25 mouse cellular contexts compared by ENCODE assay signal in the genomic region with DNA sequence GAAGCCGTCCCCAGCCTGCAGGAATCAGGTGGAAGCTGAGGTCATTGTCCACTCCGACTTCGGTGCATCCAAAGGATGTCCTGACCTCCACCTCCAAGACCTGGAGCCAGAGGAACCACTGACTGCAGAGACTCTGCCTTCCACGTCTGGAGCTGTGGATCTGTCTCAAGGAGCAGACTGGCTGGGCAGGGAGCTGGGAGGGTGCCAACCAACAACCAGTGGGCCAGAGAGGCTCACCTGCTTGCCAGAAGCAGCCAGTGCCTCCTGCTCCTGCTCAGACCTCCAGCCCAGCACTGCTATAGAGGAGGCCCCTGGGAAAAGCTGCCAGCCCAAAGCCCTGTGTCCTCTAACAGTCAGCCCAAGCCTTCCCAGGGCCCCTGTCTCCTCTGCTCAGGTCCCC. TPM values are rescaled to one million over a fixed set of nuclear protein-coding genes. Genes with fewer than 3 reads are reported as not detected.
DNase-seq lines count a peak whose midpoint lies in the region; ATAC-seq and TF ChIP-seq lines count a peak whose summit lies in the region.
"Had no signal": no experiment of that assay in that cellular context is flagged by ENCODE, and none has a peak within 500 bp of the region (broad histone marks: within the 10 kb centered on the region; RNA-seq: fewer than 3 reads in every experiment).

No protein-coding gene starts in this region.

- H3K27me3 ChIP-seq in cerebellum, adult 2 months (ENCODE audit: control insufficient read depth, insufficient read depth, low read length): no peaks in the 10 kb centered on the region; the same call in 1 of the 2 replicates
- H3K27me3 ChIP-seq in forebrain, embryonic 13.5 days: peaks cover 10% of the 10 kb centered on the region; the same call in 1 of the 2 replicates
- H3K27me3 ChIP-seq in forebrain, embryonic 14.5 days (replicated peaks; ENCODE audit: control insufficient read depth, insufficient read depth, low read length): no peaks in the 10 kb centered on the region
- H3K27me3 ChIP-seq in midbrain, embryonic 10.5 days (ENCODE audit: low read depth, poor library complexity, severe bottlenecking): peaks cover 48% of the 10 kb centered on the region
- H3K27me3 ChIP-seq in midbrain, embryonic 13.5 days: peaks cover 31% of the 10 kb centered on the region
- H3K27me3 ChIP-seq in limb, embryonic 10.5 days (ENCODE audit: low read depth, poor library complexity, severe bottlenecking): peaks cover 4% of the 10 kb centered on the region; the same call in 1 of the 2 replicates
- H3K27me3 ChIP-seq: forebrain, embryonic 15.5 days; hindbrain, embryonic 15.5 days had no signal

- WGBS in cerebellum, adult 2 months: 69% methylated on average over 4 of the region's 4 CpGs
- 78% methylated on average over 4 of the region's 4 CpGs for WGBS in forebrain, embryonic 13.5 days
- WGBS in forebrain, embryonic 14.5 days: 72% methylated on average over 4 of the region's 4 CpGs
- 76% methylated on average over 4 of the region's 4 CpGs for WGBS in midbrain, embryonic 10.5 days
- 80% methylated on average over 4 of the region's 4 CpGs for WGBS in midbrain, embryonic 13.5 days
- WGBS in limb, embryonic 10.5 days: 82% methylated on average over 4 of the region's 4 CpGs

- no peak for TF ChIP-seq POLR2A in cerebellum, adult 2 months (IDR thresholded peaks at IDR 0.05; ENCODE audit: borderline replicate concordance, insufficient read depth, low read length)

- no peaks in the 10 kb centered on the region for H3K9me3 ChIP-seq in forebrain, embryonic 13.5 days (replicated peaks)
- no peaks in the 10 kb centered on the region for H3K9me3 ChIP-seq in forebrain, embryonic 14.5 days (replicated peaks; ENCODE audit: control insufficient read depth, low read length)
- no peaks in the 10 kb centered on the region for H3K9me3 ChIP-seq in midbrain, embryonic 10.5 days (replicated peaks)
- no peaks in the 10 kb centered on the region for H3K9me3 ChIP-seq in midbrain, embryonic 13.5 days
- H3K9me3 ChIP-seq in limb, embryonic 10.5 days (replicated peaks): no peaks in the 10 kb centered on the region
- H3K9me3 ChIP-seq: forebrain, embryonic 15.5 days; G1E; heart, embryonic 10.5 days; heart, embryonic 13.5 days; hindbrain, embryonic 15.5 days had no signal

- DNase-seq in cerebellum, postnatal 14 days: peak; percentile 34 to 52
- no peak for DNase-seq in cerebellum, adult 2 months
- no peak for DNase-seq in forebrain, embryonic 14.5 days (ENCODE audit: low spot score)
- DNase-seq in midbrain, embryonic 10.5 days (ENCODE audit: low spot score): no peak
- DNase-seq in limb, embryonic 10.5 days (ENCODE audit: low spot score): no peak
- DNase-seq: adrenal gland, adult 2 months; adrenal gland, postnatal 14 days; B cell, adult 2 months; cerebellum, adult 11 months; cerebellum, adult 8-10 months; embryo, embryonic 11 days; gastrocnemius, postnatal 10 days; gastrocnemius, postnatal 36 days; heart, adult 2 months; heart, postnatal 14 days; heart, postnatal 4 days; kidney, adult 2 months had no signal

- TF ChIP-seq CTCF in cerebellum, adult 2 months (IDR thresholded peaks at IDR 0.05; ENCODE audit: borderline replicate concordance, insufficient read depth, low read depth, low read length): no peak

- H3K9ac ChIP-seq in forebrain, embryonic 13.5 days: peak overlapping the region; percentile 21; the same call in 1 of the 2 replicates
- no peak overlapping the region for H3K9ac ChIP-seq in forebrain, embryonic 14.5 days (ENCODE audit: low read length)
- no peak overlapping the region for H3K9ac ChIP-seq in midbrain, embryonic 13.5 days (replicated peaks)
- H3K9ac ChIP-seq: forebrain, embryonic 15.5 days; heart, embryonic 13.5 days; hindbrain, embryonic 15.5 days had no signal

- H3K4me2 ChIP-seq in forebrain, embryonic 13.5 days: no peak overlapping the region
- H3K4me2 ChIP-seq in forebrain, embryonic 14.5 days (ENCODE audit: low read length): no peak overlapping the region
- H3K4me2 ChIP-seq in midbrain, embryonic 13.5 days (replicated peaks): no peak overlapping the region
- H3K4me2 ChIP-seq: forebrain, embryonic 15.5 days; heart, embryonic 13.5 days; hindbrain, embryonic 15.5 days had no signal

- H3K36me3 ChIP-seq in forebrain, embryonic 13.5 days (ENCODE audit: poor library complexity, severe bottlenecking): peaks cover 29% of the 10 kb centered on the region
- peaks cover 9% of the 10 kb centered on the region; the same call in 1 of the 2 replicates for H3K36me3 ChIP-seq in forebrain, embryonic 14.5 days (ENCODE audit: control insufficient read depth, insufficient read depth, low read length)
- peaks cover 22% of the 10 kb centered on the region for H3K36me3 ChIP-seq in midbrain, embryonic 10.5 days
- peaks cover 37% of the 10 kb centered on the region for H3K36me3 ChIP-seq in midbrain, embryonic 13.5 days
- peaks cover 11% of the 10 kb centered on the region for H3K36me3 ChIP-seq in limb, embryonic 10.5 days
- H3K36me3 ChIP-seq: G1E; hindbrain, embryonic 15.5 days had no signal

- no peak for ATAC-seq in forebrain, embryonic 13.5 days
- no peak for ATAC-seq in forebrain, embryonic 14.5 days
- ATAC-seq in midbrain, embryonic 13.5 days: no peak
- ATAC-seq: forebrain, embryonic 15.5 days; Patski had no signal

- no peaks in the 10 kb centered on the region for H3K4me1 ChIP-seq in cerebellum, adult 2 months (ENCODE audit: control insufficient read depth, insufficient read depth, low read length)
- peaks cover 17% of the 10 kb centered on the region for H3K4me1 ChIP-seq in forebrain, embryonic 13.5 days
- H3K4me1 ChIP-seq in forebrain, embryonic 14.5 days (ENCODE audit: control insufficient read depth, insufficient read depth, low read length): no peaks in the 10 kb centered on the region
- H3K4me1 ChIP-seq in midbrain, embryonic 10.5 days: peaks cover 71% of the 10 kb centered on the region
- H3K4me1 ChIP-seq in midbrain, embryonic 13.5 days (replicated peaks): peaks cover 37% of the 10 kb centered on the region
- H3K4me1 ChIP-seq in limb, embryonic 10.5 days: peaks cover 76% of the 10 kb centered on the region

- H3K27ac ChIP-seq in cerebellum, adult 2 months (ENCODE audit: insufficient read depth, low read length): no peak overlapping the region
- no peak overlapping the region for H3K27ac ChIP-seq in forebrain, embryonic 13.5 days
- no peak overlapping the region for H3K27ac ChIP-seq in forebrain, embryonic 14.5 days (ENCODE audit: low read depth, low read length)
- peak overlapping the region; percentile 78 for H3K27ac ChIP-seq in midbrain, embryonic 10.5 days (replicated peaks)
- H3K27ac ChIP-seq in midbrain, embryonic 13.5 days: no peak overlapping the region
- H3K27ac ChIP-seq in limb, embryonic 10.5 days: peak overlapping the region; percentile 82
- H3K27ac ChIP-seq: forebrain, embryonic 15.5 days; heart, adult 2 months; heart, embryonic 13.5 days; hindbrain, embryonic 15.5 days had no signal

- no peak overlapping the region for H3K4me3 ChIP-seq in cerebellum, adult 2 months (replicated peaks; ENCODE audit: insufficient read depth, low read depth, low read length)
- no peak overlapping the region for H3K4me3 ChIP-seq in forebrain, embryonic 13.5 days
- no peak overlapping the region for H3K4me3 ChIP-seq in forebrain, embryonic 14.5 days (ENCODE audit: low read depth, low read length)
- H3K4me3 ChIP-seq in midbrain, embryonic 10.5 days: no peak overlapping the region
- no peak overlapping the region for H3K4me3 ChIP-seq in midbrain, embryonic 13.5 days (replicated peaks)
- H3K4me3 ChIP-seq in limb, embryonic 10.5 days: no peak overlapping the region
- H3K4me3 ChIP-seq: forebrain, embryonic 15.5 days; heart, adult 2 months; heart, embryonic 10.5 days; heart, embryonic 13.5 days; hindbrain, embryonic 15.5 days had no signal

RNA-seq across cellular contexts. Expression of a gene that starts 5.9 kb away (rescaled TPM):
- polyA plus RNA-seq in cerebellum, adult 2 months (2012; rRNA removed): 1.8 and 2.4 TPM in 2 replicates
- 13.2 and 16.0 TPM in 2 replicates for polyA plus RNA-seq in forebrain, embryonic 13.5 days (2015; fragmentation: Nextera tagmentation; extraction: Ambion mirVana)
- polyA plus RNA-seq in forebrain, embryonic 14.5 days (2014; fragmentation: Nextera tagmentation; extraction: Ambion mirVana): 5.1 and 5.8 TPM in 2 replicates
- 334 and 450 TPM in 2 replicates for polyA plus RNA-seq in midbrain, embryonic 10.5 days (2016; fragmentation: Nextera tagmentation; extraction: Ambion mirVana)
- polyA plus RNA-seq in midbrain, embryonic 13.5 days (2015; fragmentation: Nextera tagmentation; extraction: Ambion mirVana): 23.5 and 25.2 TPM in 2 replicates
- polyA plus RNA-seq in limb, embryonic 10.5 days (2016; fragmentation: Nextera tagmentation; extraction: Ambion mirVana): 230 and 420 TPM in 2 replicates
- polyA plus RNA-seq: G1E, Patski had no signal

RNA-seq across cellular contexts. Expression of a gene that starts 33.8 kb away (rescaled TPM):
- polyA plus RNA-seq in cerebellum, adult 2 months (2012; rRNA removed): 28.9 and 29.0 TPM in 2 replicates
- 10.5 and 10.8 TPM in 2 replicates for polyA plus RNA-seq in forebrain, embryonic 13.5 days (2015; fragmentation: Nextera tagmentation; extraction: Ambion mirVana)
- polyA plus RNA-seq in forebrain, embryonic 14.5 days (2014; fragmentation: Nextera tagmentation; extraction: Ambion mirVana): 8.9 and 13.4 TPM in 2 replicates
- 8.9 and 12.6 TPM in 2 replicates for polyA plus RNA-seq in midbrain, embryonic 10.5 days (2016; fragmentation: Nextera tagmentation; extraction: Ambion mirVana)
- polyA plus RNA-seq in midbrain, embryonic 13.5 days (2015; fragmentation: Nextera tagmentation; extraction: Ambion mirVana): 11.0 and 12.6 TPM in 2 replicates
- polyA plus RNA-seq in limb, embryonic 10.5 days (2016; fragmentation: Nextera tagmentation; extraction: Ambion mirVana): 11.1 and 11.2 TPM in 2 replicates
- polyA plus RNA-seq: G1E had no signal

Comparison
In these comparisons a context has a peak if more than half of its experiments do, and no peak if none do; other contexts are left out.
1. DNase-seq: peak in cerebellum, postnatal 14 days (2 of 2); none in cerebellum, adult 2 months (0 of 2), forebrain, embryonic 14.5 days (single experiment), midbrain, embryonic 10.5 days (single experiment) and limb, embryonic 10.5 days (single experiment).
2. H3K27ac ChIP-seq: peak in midbrain, embryonic 10.5 days (single experiment) and limb, embryonic 10.5 days (single experiment); none in cerebellum, adult 2 months (single experiment), forebrain, embryonic 13.5 days (single experiment), forebrain, embryonic 14.5 days (single experiment) and midbrain, embryonic 13.5 days (single experiment).